Mouse (Mus musculus) MEL (cell line): ENCODE data around the gene Schip1. TPM values are rescaled to one million over a fixed set of nuclear protein-coding genes. Genes with fewer than 3 reads are reported as not detected.
A peak's percentile ranks its signal among the peaks of the same experiment; 100 is the strongest.

Experiments used
- DNase-seq: peaks from one replicate; pipeline ENCODE4 v3.0.0; 2011; ENCODE audit warnings: low read depth, low spot score
- H3K27ac ChIP-seq: 2 replicates; pipeline ENCODE4 v1.5.1; 2012; ENCODE audit warnings: low read depth, mild to moderate bottlenecking, control low read depth, low read length, moderate library complexity; ENCODE audit not compliant: control insufficient read depth
- H3K27me3 ChIP-seq, 2 experiments: fragments of 150-350 bp in 1 of 2; sonication (generic) in 1 of 2; 2 replicates each; pipeline ENCODE4 v1.6.1; 2012; ENCODE audit warnings: low read length in 2 of 2, mild to moderate bottlenecking in 2 of 2, improper control_type of control experiment in 1 of 2, moderate library complexity in 1 of 2; ENCODE audit not compliant: insufficient read depth in 2 of 2, control insufficient read depth in 1 of 2
- H3K36me3 ChIP-seq, 2 experiments: 2 replicates each; pipeline ENCODE4 v1.6.1; 2012 to 2014; ENCODE audit warnings: low read length in 2 of 2, improper control_type of control experiment in 1 of 2, inconsistent platforms in 1 of 2, mild to moderate bottlenecking in 1 of 2; ENCODE audit not compliant: insufficient read depth in 2 of 2, control insufficient read depth in 1 of 2
- H3K4me1 ChIP-seq, 2 experiments: fragments of 150-350 bp in 1 of 2; sonication (generic) in 1 of 2; 2 replicates each; pipeline ENCODE4 v1.6.1; 2012; ENCODE audit warnings: low read length in 2 of 2, improper control_type of control experiment in 1 of 2, mild to moderate bottlenecking in 1 of 2; ENCODE audit not compliant: insufficient read depth in 2 of 2, control insufficient read depth in 1 of 2
- H3K4me3 ChIP-seq, 2 experiments: fragments of 150-350 bp in 1 of 2; sonication (generic) in 1 of 2; 2 replicates each; pipeline ENCODE4 v1.5.1; 2012; ENCODE audit warnings: low read depth in 2 of 2, low read length in 2 of 2, mild to moderate bottlenecking in 2 of 2, moderate library complexity in 2 of 2, control low read depth in 1 of 2, improper control_type of control experiment in 1 of 2; ENCODE audit not compliant: control insufficient read depth in 1 of 2, insufficient read depth in 1 of 2
- H3K79me2 ChIP-seq: 2 replicates; pipeline ENCODE4 v1.6.1; 2012; ENCODE audit warnings: mild to moderate bottlenecking, low read length, moderate library complexity; ENCODE audit not compliant: control insufficient read depth, poor library complexity, insufficient read depth
- H3K9ac ChIP-seq: 2 replicates; pipeline ENCODE4 v1.6.1; 2012; ENCODE audit warnings: low read depth, mild to moderate bottlenecking, control low read depth, low read length, moderate library complexity; ENCODE audit not compliant: control insufficient read depth, poor library complexity, severe bottlenecking
- H3K9me3 ChIP-seq: fragments of 150-350 bp; sonication (generic); replicated peaks from 2 replicates; pipeline ENCODE4 v1.6.1; 2012; ENCODE audit warnings: mild to moderate bottlenecking, low read length, improper control_type of control experiment, moderate library complexity; ENCODE audit not compliant: insufficient read depth
- BHLHE40 ChIP-seq: IDR thresholded peaks from 2 replicates; pipeline ENCODE4 v1.6.1; 2012; ENCODE audit warnings: low read depth, mild to moderate bottlenecking, inconsistent platforms, low read length, improper control_type of control experiment, borderline replicate concordance
- CHD1 ChIP-seq: IDR thresholded peaks from 2 replicates; pipeline ENCODE4 v1.6.1; 2012; ENCODE audit warnings: low read depth, mild to moderate bottlenecking, inconsistent platforms, low read length, improper control_type of control experiment
- CHD2 ChIP-seq: IDR thresholded peaks from 2 replicates; pipeline ENCODE4 v1.6.1; 2011; ENCODE audit warnings: low read length, improper control_type of control experiment
- CTCF ChIP-seq, 3 experiments: IDR thresholded peaks in 2 of 3; conservative IDR thresholded peaks in 1 of 3; 2 replicates each; pipeline ENCODE4 v1.5.1; 2011 to 2012; ENCODE audit warnings: low read length in 3 of 3, low read depth in 2 of 3, mild to moderate bottlenecking in 2 of 3, improper control_type of control experiment in 1 of 3, inconsistent platforms in 1 of 3, mixed read lengths in 1 of 3, moderate library complexity in 1 of 3; ENCODE audit not compliant: control insufficient read depth in 1 of 3, insufficient read depth in 1 of 3, poor library complexity in 1 of 3, severe bottlenecking in 1 of 3
- E2F4 ChIP-seq: IDR thresholded peaks from 2 replicates; pipeline ENCODE4 v1.6.1; 2011; ENCODE audit warnings: low read depth, low read length, improper control_type of control experiment, borderline replicate concordance
- ELF1 ChIP-seq: IDR thresholded peaks from 2 replicates; pipeline ENCODE4 v1.6.1; 2014; ENCODE audit warnings: low read depth, mild to moderate bottlenecking, inconsistent platforms, low read length, improper control_type of control experiment, moderate library complexity
- EP300 ChIP-seq, 2 experiments: IDR thresholded peaks; 2 replicates each; pipeline ENCODE4 v1.6.1; 2011; ENCODE audit warnings: improper control_type of control experiment in 2 of 2, low read length in 2 of 2, low read depth in 1 of 2, mild to moderate bottlenecking in 1 of 2
- ETS1 ChIP-seq: IDR thresholded peaks from 2 replicates; pipeline ENCODE4 v1.6.1; 2012; ENCODE audit warnings: low read depth, mild to moderate bottlenecking, inconsistent platforms, low read length, improper control_type of control experiment, moderate library complexity
- GABPA ChIP-seq: IDR thresholded peaks from 2 replicates; pipeline ENCODE4 v1.6.1; 2012; ENCODE audit warnings: low read depth, mild to moderate bottlenecking, inconsistent platforms, low read length, improper control_type of control experiment, moderate library complexity
- GATA1 ChIP-seq: IDR thresholded peaks from 2 replicates; pipeline ENCODE4 v1.6.1; 2011; ENCODE audit warnings: low read depth, low read length, improper control_type of control experiment
- HCFC1 ChIP-seq: IDR thresholded peaks from 2 replicates; pipeline ENCODE4 v1.6.1; 2012; ENCODE audit warnings: low read depth, mild to moderate bottlenecking, inconsistent platforms, low read length, improper control_type of control experiment, moderate library complexity
- JUND ChIP-seq: IDR thresholded peaks from 2 replicates; pipeline ENCODE4 v1.6.1; 2011; ENCODE audit warnings: low read depth, mild to moderate bottlenecking, improper control_type of control experiment, low read length
- KAT2A ChIP-seq: conservative IDR thresholded peaks from 2 replicates; pipeline ENCODE4 v1.6.1; 2012; ENCODE audit warnings: low read depth, low read length, improper control_type of control experiment, inconsistent platforms
- MAFK ChIP-seq: IDR thresholded peaks from 2 replicates; pipeline ENCODE4 v1.6.1; 2011; ENCODE audit warnings: low read depth, mild to moderate bottlenecking, low read length, improper control_type of control experiment, borderline replicate concordance
- MAX ChIP-seq: IDR thresholded peaks from 2 replicates; pipeline ENCODE4 v1.6.1; 2011; ENCODE audit warnings: low read length, improper control_type of control experiment
- MAZ ChIP-seq: IDR thresholded peaks from 2 replicates; pipeline ENCODE4 v1.6.1; 2012; ENCODE audit warnings: low read depth, mild to moderate bottlenecking, inconsistent platforms, low read length, improper control_type of control experiment
- MEF2A ChIP-seq: IDR thresholded peaks from 2 replicates; pipeline ENCODE4 v1.6.1; 2014; ENCODE audit warnings: low read depth, mild to moderate bottlenecking, inconsistent platforms, low read length, improper control_type of control experiment; ENCODE audit not compliant: poor library complexity, insufficient replicate concordance, severe bottlenecking; ENCODE audit errors: extremely low read depth
- MXI1 ChIP-seq: IDR thresholded peaks from 2 replicates; pipeline ENCODE4 v1.6.1; 2011; ENCODE audit warnings: mild to moderate bottlenecking, low read depth, low read length, improper control_type of control experiment
- MYB ChIP-seq: IDR thresholded peaks from 2 replicates; pipeline ENCODE4 v1.6.1; 2011; ENCODE audit warnings: mild to moderate bottlenecking, low read depth, low read length, improper control_type of control experiment
- MYC ChIP-seq: IDR thresholded peaks from 2 replicates; pipeline ENCODE4 v1.6.1; 2011; ENCODE audit warnings: low read depth, mild to moderate bottlenecking, low read length, improper control_type of control experiment, moderate library complexity
- NELFE ChIP-seq: IDR thresholded peaks from 2 replicates; pipeline ENCODE4 v1.6.1; 2011; ENCODE audit warnings: low read depth, low read length, improper control_type of control experiment
- NRF1 ChIP-seq: IDR thresholded peaks from 2 replicates; pipeline ENCODE4 v1.6.1; 2014; ENCODE audit warnings: low read depth, mild to moderate bottlenecking, inconsistent platforms, low read length, improper control_type of control experiment, moderate library complexity; ENCODE audit not compliant: poor library complexity, insufficient read depth, severe bottlenecking
- POLR2A ChIP-seq, 2 experiments: IDR thresholded peaks; 2 replicates each; pipeline ENCODE4 v1.6.1; 2011 to 2012; ENCODE audit warnings: low read length in 2 of 2, mild to moderate bottlenecking in 2 of 2, control low read depth in 1 of 2, improper control_type of control experiment in 1 of 2, low read depth in 1 of 2, moderate library complexity in 1 of 2; ENCODE audit not compliant: control insufficient read depth in 1 of 2, insufficient read depth in 1 of 2, poor library complexity in 1 of 2
- POLR2AphosphoS2 ChIP-seq: IDR thresholded peaks from 2 replicates; pipeline ENCODE4 v1.6.1; 2011; ENCODE audit warnings: low read length, improper control_type of control experiment
- POLR2AphosphoS5 ChIP-seq: IDR thresholded peaks from 2 replicates; pipeline ENCODE4 v1.6.1; 2012; ENCODE audit warnings: low read depth, borderline replicate concordance, mild to moderate bottlenecking, inconsistent platforms, low read length, moderate library complexity, mixed read lengths
- RAD21 ChIP-seq: IDR thresholded peaks from 2 replicates; pipeline ENCODE4 v1.6.1; 2011; ENCODE audit warnings: mild to moderate bottlenecking, low read depth, low read length, improper control_type of control experiment
- RCOR1 ChIP-seq: IDR thresholded peaks from 2 replicates; pipeline ENCODE4 v1.6.1; 2012; ENCODE audit warnings: low read depth, mild to moderate bottlenecking, inconsistent platforms, low read length, improper control_type of control experiment
- SIN3A ChIP-seq: IDR thresholded peaks from 2 replicates; pipeline ENCODE4 v1.6.1; 2012; ENCODE audit warnings: low read length, improper control_type of control experiment, inconsistent platforms
- SMC3 ChIP-seq: IDR thresholded peaks from 2 replicates; pipeline ENCODE4 v1.6.1; 2011; ENCODE audit warnings: low read depth, low read length, improper control_type of control experiment
- TBP ChIP-seq: IDR thresholded peaks from 2 replicates; pipeline ENCODE4 v1.8.0; 2011; ENCODE audit warnings: low read depth, low read length, improper control_type of control experiment
- TCF12 ChIP-seq: IDR thresholded peaks from 2 replicates; pipeline ENCODE4 v1.6.1; 2014; ENCODE audit warnings: low read depth, mild to moderate bottlenecking, inconsistent platforms, low read length, improper control_type of control experiment, moderate library complexity
- UBTF ChIP-seq: IDR thresholded peaks from 2 replicates; pipeline ENCODE4 v1.6.1; 2012; ENCODE audit warnings: low read depth, mild to moderate bottlenecking, inconsistent platforms, low read length, improper control_type of control experiment, moderate library complexity, borderline replicate concordance; ENCODE audit not compliant: insufficient read depth
- USF1 ChIP-seq: IDR thresholded peaks from 2 replicates; pipeline ENCODE4 v1.6.1; 2014; ENCODE audit warnings: low read depth, mild to moderate bottlenecking, inconsistent platforms, low read length, improper control_type of control experiment, moderate library complexity
- USF2 ChIP-seq, 2 experiments: IDR thresholded peaks; 2 replicates each; pipeline ENCODE4 v1.6.1; 2011 to 2012; ENCODE audit warnings: improper control_type of control experiment in 2 of 2, low read length in 2 of 2, borderline replicate concordance in 1 of 2, inconsistent platforms in 1 of 2, low read depth in 1 of 2, mild to moderate bottlenecking in 1 of 2; ENCODE audit not compliant: insufficient read depth in 1 of 2
- ZC3H11A ChIP-seq: IDR thresholded peaks from 2 replicates; pipeline ENCODE4 v1.6.1; 2012; ENCODE audit warnings: low read depth, mild to moderate bottlenecking, inconsistent platforms, low read length, improper control_type of control experiment
- ZKSCAN1 ChIP-seq: IDR thresholded peaks from 2 replicates; pipeline ENCODE4 v1.6.1; 2012; ENCODE audit warnings: low read depth, mild to moderate bottlenecking, inconsistent platforms, low read length, improper control_type of control experiment, moderate library complexity
- ZMIZ1 ChIP-seq: IDR thresholded peaks from 2 replicates; pipeline ENCODE4 v1.6.1; 2012; ENCODE audit warnings: low read depth, mild to moderate bottlenecking, inconsistent platforms, low read length, improper control_type of control experiment, moderate library complexity
- polyA plus RNA-seq, 2 experiments: library from polyadenylated mRNA; stranded (reverse) in 1 of 2; unstranded in 1 of 2; fragments of >175 nt in 1 of 2; fragments of >200 nt in 1 of 2; gene quantifications; 2 replicates each; pipeline versions ENCODE4 v1.2.1 to v1.2.4; 2012; ENCODE audit warnings: low replicate concordance in 2 of 2, low read depth in 1 of 2; ENCODE audit not compliant: insufficient read length in 2 of 2, insufficient read depth in 1 of 2, missing spikeins in 1 of 2
- total RNA-seq: library from RNA; depleted of rRNA; stranded (reverse); fragments of 300-350 nt; gene quantifications from 2 replicates; pipeline ENCODE4 v1.2.3, GENCODE M21; 2012

The Schip1 gene
- total and polyA plus RNA-seq, 3 experiments = 10.1 to 12.4 TPM; not detected in 1

GRCm38 (mm10) chr3:68510872-68511271 lies 446.3 kb downstream of the Schip1 start:
- Histone ChIP-seq H3K4me1 (peaks cover 26 to 39% of the 10 kb centered on the region in 2 experiments), H3K79me2 (0 out of 2 replicates have a peak, but pooled peaks cover 1% of the 10 kb centered on the region), H3K27me3 (no peaks in the 10 kb centered on the region), H3K9ac (peak overlapping the region; percentile 65), H3K4me3 (peak overlapping the region; percentile 53 to 72), H3K9me3 (no peaks in the 10 kb centered on the region), H3K36me3 (peaks cover 0 to 38% of the 10 kb centered on the region in 2 experiments; a peak in 2 of 4 replicates), H3K27ac (peak overlapping the region; percentile 81)
- DNase-seq = peak; percentile 92
- TF ChIP-seq NELFE (peak; percentile 40), TBP (peak; percentile 77), ZC3H11A (no peak), SMC3 (no peak), USF2 (IDR thresholded peaks at IDR 0.05; ENCODE audit: borderline replicate concordance in 1 of 2, insufficient read depth in 1 of 2, low read depth in 1 of 2, low read length in 2 of 2) (no peak), SIN3A (peak; percentile 72), GATA1 (peak; percentile 71), MYB (no peak), JUND (peak; percentile 69; the same call in 1 of the 2 replicates), ETS1 (peak; percentile 69; the same call in 1 of the 2 replicates), CTCF (IDR thresholded peaks at IDR 0.05 in 2 of 3, conservative IDR thresholded peaks at IDR 0.05 in 1 of 3; ENCODE audit: control insufficient read depth in 1 of 3, insufficient read depth in 1 of 3, low read depth in 2 of 3, low read length in 3 of 3, poor library complexity in 1 of 3, severe bottlenecking in 1 of 3) (no peak), MAFK (no peak), MAZ (no peak), CHD1 (0 out of 2 replicates have a peak, but pooled peaks have one; percentile 63), RAD21 (no peak), GABPA (no peak), MXI1 (peak; percentile 79), CHD2 (no peak), BHLHE40 (peak; percentile 18; the same call in 1 of the 2 replicates), TCF12 (peak; percentile 74), ELF1 (no peak; the same call in 1 of the 2 replicates), POLR2AphosphoS5 (no peak), UBTF (0 out of 2 replicates have a peak, but pooled peaks have one; percentile 55), MEF2A (no peak), MYC (0 out of 2 replicates have a peak, but pooled peaks have one; percentile 20), POLR2AphosphoS2 (no peak), NRF1 (no peak), ZKSCAN1 (no peak), KAT2A (no peak), EP300 (IDR thresholded peaks at IDR 0.05; ENCODE audit: low read depth in 1 of 2, low read length in 2 of 2) (peak; percentile 71 to 81), HCFC1 (peak; percentile 43; the same call in 1 of the 2 replicates), ZMIZ1 (peak; percentile 58; the same call in 1 of the 2 replicates), MAX (no peak; the same call in 1 of the 2 replicates), E2F4 (no peak), RCOR1 (peak; percentile 70), POLR2A (IDR thresholded peaks at IDR 0.05; ENCODE audit: control insufficient read depth in 1 of 2, insufficient read depth in 1 of 2, low read depth in 1 of 2, low read length in 2 of 2, poor library complexity in 1 of 2) (no peak), USF1 (no peak)
